Mouse (Mus musculus): ENCODE measurements around the gene Phf21b.

DNA sequence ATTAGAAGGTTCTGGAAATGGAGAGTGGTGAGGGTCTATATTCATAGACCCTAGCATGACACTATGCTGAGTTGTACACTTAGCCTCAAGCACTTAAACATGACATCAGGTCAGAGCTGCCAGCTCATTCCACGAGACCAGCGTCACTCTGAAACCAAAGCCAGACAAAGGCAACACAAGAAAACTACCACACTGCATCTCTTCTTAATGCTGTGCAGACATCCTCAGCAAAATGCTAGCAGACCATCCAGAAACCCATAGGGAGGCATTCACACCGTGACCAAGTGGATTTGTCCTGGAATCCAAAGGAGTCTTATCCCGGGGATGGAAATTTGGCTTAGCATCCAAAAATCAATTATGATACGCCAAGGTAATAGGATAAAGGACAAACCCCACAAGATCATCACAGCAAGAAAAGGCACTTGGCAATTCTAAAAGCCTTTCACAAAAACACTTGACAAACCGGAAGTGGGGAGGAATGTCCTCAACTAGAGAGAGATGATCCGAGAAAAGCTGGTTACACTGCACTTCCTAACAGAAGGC is 48.1 kb upstream of the Phf21b start:
- no peak for TF ChIP-seq POLR2A (IDR thresholded peaks at IDR 0.05; ENCODE audit: insufficient read length, low read depth)
- no peak for TF ChIP-seq MYOG (IDR thresholded peaks at IDR 0.05; ENCODE audit: control insufficient read depth in 1 of 3, insufficient read depth in 1 of 3, insufficient read length in 2 of 3, low read depth in 2 of 3)
- TF ChIP-seq TCF3 (IDR thresholded peaks at IDR 0.05; ENCODE audit: insufficient read length, low read depth) = no peak
- TF ChIP-seq E2F4 (IDR thresholded peaks at IDR 0.05; ENCODE audit: insufficient read depth) = no peak
- TF ChIP-seq REST (IDR thresholded peaks at IDR 0.05; ENCODE audit: insufficient read depth, insufficient read length) = no peak
- no peak for TF ChIP-seq MYOD1 (IDR thresholded peaks at IDR 0.05; ENCODE audit: control insufficient read depth in 1 of 3, insufficient read length in 2 of 3, low read depth in 2 of 3)
- TF ChIP-seq POLR2AphosphoS2 (IDR thresholded peaks at IDR 0.05; ENCODE audit: insufficient read length, low read depth) = no peak
- TF ChIP-seq CEBPB (IDR thresholded peaks at IDR 0.05; ENCODE audit: insufficient read depth, poor library complexity, severe bottlenecking) = no peak
- TF ChIP-seq MAX (IDR thresholded peaks at IDR 0.05; ENCODE audit: low read depth) = no peak
